Mouse (Mus musculus): ENCODE measurements at regions not wholly inside any gene's neighbourhood (a gene's known extent, or its start where the extent isn't known, plus 50 kb on each side); places are given as distances from the start of the nearest gene placed in this dataset.

GRCm38 (mm10) chr3:43160530-43160929, 1418.1 kb downstream of the D3Ertd751e start:
- TF ChIP-seq CTCF (IDR thresholded peaks at IDR 0.05; ENCODE audit: borderline replicate concordance, extremely low read depth, insufficient read depth, insufficient read length) = no peak
- TF ChIP-seq POLR2A (IDR thresholded peaks at IDR 0.05; ENCODE audit: borderline replicate concordance, extremely low read depth, insufficient read depth, insufficient read length, poor library complexity, severe bottlenecking) = no peak

All from brain, embryonic 14.5 days (tissue).